Mouse (Mus musculus): ENCODE results near the gene Ptrh2. TPM values are rescaled to one million over a fixed set of nuclear protein-coding genes. Genes with fewer than 3 reads are reported as not detected.

Ptrh2 gene
- total RNA-seq (2023) = 1 to 10 TPM; 5.1 to 5.5 TPM

GRCm38 (mm10) chr11:86683395-86684125, at the start of gene Ptrh2, which contains the start of gene Vmp1:
TSS of gene Ptrh2 (plus strand) at chr11:86683985.
TSS of gene Vmp1 (minus strand) at chr11:86683836.

Other genes starting within 250 kb of the Ptrh2 start
- 10 to 100 TPM; 54.8 to 55.4 TPM for gene Rnft1, start 199.3 kb upstream of the Ptrh2 start, total RNA-seq (2023)
- 10 to 100 TPM; 56.5 to 58.9 TPM for gene Rps6kb1, start 139.2 kb upstream of the Ptrh2 start, total RNA-seq (2023)
- gene Tubd1, start 139.0 kb upstream of the Ptrh2 start, total RNA-seq (2023) = 1 to 10 TPM; 5.5 to 6.0 TPM
- gene Vmp1, start 149 bp upstream of the Ptrh2 start, total RNA-seq (2023) = 10 to 100 TPM; 67.1 to 81.8 TPM
- gene Cltc, start 73.6 kb downstream of the Ptrh2 start, total RNA-seq (2023) = 100 to 1,000 TPM; 134 to 151 TPM
- 10 to 100 TPM; 50.3 to 54.3 TPM for gene Dhx40, start 123.8 kb downstream of the Ptrh2 start, total RNA-seq (2023)

Measured in T-cell, adult 66 days (primary cell).